Mouse (Mus musculus) limb, embryonic 14.5 days (tissue): ENCODE data around the gene Tmem33. TPM values are rescaled to one million over a fixed set of nuclear protein-coding genes. Genes with fewer than 3 reads are reported as not detected.

ENCODE experiments used
- ATAC-seq: fragments of 200-750 bp; cut with Nextera tagmentation; 2 replicates; pipeline ENCODE4 v1.8.0; 2017; ENCODE audit warnings: low read depth, moderate number of reproducible peaks, moderate TSS enrichment; ENCODE audit not compliant: low FRiP score
- DNase-seq: peaks from one replicate; pipeline ENCODE4 v3.0.0-alpha.2; 2015; ENCODE audit warnings: low spot score
- H3K27ac ChIP-seq: fragments of 300-500 bp; sonication (generic); replicated peaks from 2 replicates; pipeline ENCODE4 v1.5.1; 2014; ENCODE audit warnings: low read depth, mild to moderate bottlenecking, low read length, moderate library complexity, mixed read lengths
- H3K27me3 ChIP-seq: fragments of 300-500 bp; sonication (generic); 2 replicates; pipeline ENCODE4 v1.6.1; 2014; ENCODE audit warnings: low read length, mixed read lengths; ENCODE audit not compliant: control insufficient read depth, insufficient read depth
- H3K36me3 ChIP-seq: fragments of 300-500 bp; sonication (generic); 2 replicates; pipeline ENCODE4 v1.6.1; 2014; ENCODE audit warnings: mild to moderate bottlenecking, low read length, moderate library complexity, mixed read lengths; ENCODE audit not compliant: control insufficient read depth, insufficient read depth
- H3K4me1 ChIP-seq: fragments of 300-500 bp; sonication (generic); 2 replicates; pipeline ENCODE4 v1.6.1; 2014; ENCODE audit warnings: antibody characterized with exemption, low read length, mixed read lengths; ENCODE audit not compliant: control insufficient read depth, insufficient read depth
- H3K4me2 ChIP-seq: fragments of 300-500 bp; sonication (generic); replicated peaks from 2 replicates; pipeline ENCODE4 v1.6.1; 2014; ENCODE audit warnings: low read depth, mild to moderate bottlenecking, low read length, moderate library complexity; ENCODE audit not compliant: severe bottlenecking
- H3K4me3 ChIP-seq: fragments of 300-500 bp; sonication (generic); replicated peaks from 2 replicates; pipeline ENCODE4 v1.5.1; 2014; ENCODE audit warnings: low read length
- H3K9ac ChIP-seq: fragments of 300-500 bp; sonication (generic); 2 replicates; pipeline ENCODE4 v1.6.1; 2014; ENCODE audit warnings: mild to moderate bottlenecking, low read depth, low read length, moderate library complexity; ENCODE audit not compliant: severe bottlenecking
- H3K9me3 ChIP-seq: fragments of 300-500 bp; sonication (generic); 2 replicates; pipeline ENCODE4 v1.6.1; 2016; ENCODE audit warnings: low read length; ENCODE audit not compliant: control insufficient read depth
- POLR2A ChIP-seq: fragments of 200-500 bp; IDR thresholded peaks from 2 replicates; pipeline ENCODE4 v1.8.0; 2012; ENCODE audit warnings: inconsistent platforms, mild to moderate bottlenecking, moderate library complexity, borderline replicate concordance; ENCODE audit not compliant: insufficient read depth, insufficient read length; ENCODE audit errors: extremely low read depth
- WGBS: fragments of 180-500 bp; shearing (Covaris S2); extraction: QIAGEN DNeasy Blood & Tissue Kit; methylation state at CpG from one replicate; pipeline ENCODE4 v1.1.7; 2014; 5-methylcytosine and 5-hydroxymethylcytosine counted together
- polyA plus RNA-seq, 2 experiments: library from polyadenylated mRNA; depleted of rRNA in 1 of 2; stranded (reverse) in 1 of 2; unstranded in 1 of 2; fragments of >200 nt; fragmentation: Nextera tagmentation in 1 of 2; extraction: Ambion mirVana in 1 of 2; gene quantifications; 2 replicates each; pipeline versions ENCODE4 v1.2.1 to v1.2.3; 2012 to 2014

The Tmem33 gene
- polyA plus RNA-seq, 2 experiments, result 55.4 to 77.5 TPM

DNA sequence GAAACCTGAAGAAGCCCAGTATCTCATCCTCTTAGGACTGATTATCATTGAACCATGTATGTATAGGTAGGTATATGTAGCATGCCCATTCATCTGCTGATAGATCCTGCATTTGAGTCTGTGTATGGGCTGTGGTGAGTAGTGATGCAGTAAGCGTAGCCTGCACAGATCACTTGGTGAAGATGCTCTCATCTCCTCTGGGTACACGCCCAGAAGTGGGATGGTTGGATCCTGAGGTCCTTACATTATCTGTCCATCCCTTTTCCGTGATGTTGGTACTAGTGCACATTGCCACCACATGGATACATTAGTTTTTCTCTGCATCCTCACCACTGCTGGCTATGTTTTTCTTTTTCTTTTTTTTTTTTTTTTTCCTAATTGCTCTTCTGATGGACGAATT is 19.5 kb downstream of the Tmem33 start:
- Histone ChIP-seq H3K4me1 (no peaks in the 10 kb centered on the region), H3K36me3 (peaks cover 37% of the 10 kb centered on the region), H3K27ac (no peak overlapping the region), H3K4me3 (no peak overlapping the region), H3K9me3 (no peaks in the 10 kb centered on the region), H3K4me2 (no peak overlapping the region), H3K27me3 (no peaks in the 10 kb centered on the region), H3K9ac (no peak overlapping the region)
- no peak for TF ChIP-seq POLR2A
- ATAC-seq, result no peak
- WGBS, result 86% methylated on average over 4 of the region's 4 CpGs
- no peak for DNase-seq

GRCm38 (mm10) chr5:67280400-67280799 is 20.0 kb downstream of the Tmem33 start:
- TF ChIP-seq POLR2A, result no peak
- DNase-seq (no peak), ATAC-seq (no peak)

DNA sequence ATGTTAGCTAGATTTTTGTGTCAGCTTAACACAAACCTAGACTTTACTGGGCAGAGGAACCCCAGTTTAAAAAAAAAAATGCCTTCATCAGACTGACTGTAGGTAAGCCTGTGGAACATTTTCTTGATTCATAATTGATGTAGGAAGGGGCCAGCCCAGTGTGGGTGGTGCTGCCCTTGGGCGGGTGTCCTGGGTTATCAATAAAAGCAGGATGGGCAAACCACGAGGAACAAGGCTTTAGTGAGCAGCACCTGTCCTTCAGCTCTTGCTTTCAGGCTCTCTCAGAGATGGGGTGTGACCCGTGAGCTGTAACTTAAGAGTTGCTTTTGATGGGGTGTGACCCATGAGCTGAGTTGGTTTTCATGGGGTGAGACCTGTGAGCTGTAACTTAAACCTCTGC is 34.7 kb downstream of the Tmem33 start:
- peaks cover 9% of the 10 kb centered on the region; the same call in 1 of the 2 replicates for H3K36me3 ChIP-seq
- no peak overlapping the region for H3K9ac ChIP-seq
- DNase-seq (no peak), ATAC-seq (no peak)
- no peaks in the 10 kb centered on the region for H3K4me1 ChIP-seq
- no peak overlapping the region for H3K4me2 ChIP-seq
- H3K9me3 ChIP-seq, result no peaks in the 10 kb centered on the region
- no peaks in the 10 kb centered on the region for H3K27me3 ChIP-seq
- 73% methylated on average over 3 of the region's 3 CpGs for WGBS
- H3K4me3 ChIP-seq, result no peak overlapping the region
- H3K27ac ChIP-seq, result no peak overlapping the region
- TF ChIP-seq POLR2A, result no peak

More at GRCm38 (mm10) chr5:67280400-67280799, 20.0 kb downstream of the Tmem33 start:
- no peak overlapping the region for H3K27ac ChIP-seq
- H3K9me3 ChIP-seq, result no peaks in the 10 kb centered on the region
- WGBS, result 94% methylated on average over 4 of the region's 4 CpGs
- no peak overlapping the region for H3K4me2 ChIP-seq
- no peaks in the 10 kb centered on the region for H3K27me3 ChIP-seq
- peaks cover 41% of the 10 kb centered on the region for H3K36me3 ChIP-seq
- no peaks in the 10 kb centered on the region for H3K4me1 ChIP-seq
- no peak overlapping the region for H3K4me3 ChIP-seq
- H3K9ac ChIP-seq, result no peak overlapping the region

- H3K4me1 ChIP-seq, result no peaks in the 10 kb centered on the region
- 83% methylated on average over 6 of the region's 6 CpGs for WGBS
- no peak overlapping the region for H3K27ac ChIP-seq
- no peaks in the 10 kb centered on the region for H3K9me3 ChIP-seq
- TF ChIP-seq POLR2A, result no peak
- H3K9ac ChIP-seq, result no peak overlapping the region
- H3K4me2 ChIP-seq, result no peak overlapping the region
- ATAC-seq, result no peak
- H3K36me3 ChIP-seq, result peaks cover 6% of the 10 kb centered on the region; the same call in 1 of the 2 replicates
- H3K27me3 ChIP-seq, result no peaks in the 10 kb centered on the region
- DNase-seq, result no peak
- H3K4me3 ChIP-seq, result no peak overlapping the region
Observed at GRCm38 (mm10) chr5:67295682-67296081, 35.3 kb downstream of the Tmem33 start.

GRCm38 (mm10) chr5:67296171-67296570 is 35.8 kb downstream of the Tmem33 start:
- TF ChIP-seq POLR2A, result no peak
- H3K36me3 ChIP-seq, result peaks cover 6% of the 10 kb centered on the region; the same call in 1 of the 2 replicates
- WGBS, result 86% methylated on average over 1 of the region's 1 CpGs

More at GRCm38 (mm10) chr5:67296171-67296570, 35.8 kb downstream of the Tmem33 start:
- Histone ChIP-seq H3K27me3 (no peaks in the 10 kb centered on the region), H3K9ac (no peak overlapping the region), H3K4me2 (no peak overlapping the region), H3K9me3 (no peaks in the 10 kb centered on the region), H3K27ac (no peak overlapping the region), H3K4me1 (no peaks in the 10 kb centered on the region), H3K4me3 (no peak overlapping the region)
- DNase-seq, result no peak
- no peak for ATAC-seq
